Mouse (Mus musculus) MEL (cell line): ENCODE measurements around the gene H2al1m. TPM values are rescaled to one million over a fixed set of nuclear protein-coding genes. Genes with fewer than 3 reads are reported as not detected.

Source experiments
- DNase-seq: peaks from one replicate; pipeline ENCODE4 v3.0.0; 2011; ENCODE audit warnings: low read depth, low spot score
- H3K27ac ChIP-seq: 2 replicates; pipeline ENCODE4 v1.5.1; 2012; ENCODE audit warnings: low read depth, mild to moderate bottlenecking, control low read depth, low read length, moderate library complexity; ENCODE audit not compliant: control insufficient read depth
- H3K27me3 ChIP-seq, 2 experiments: fragments of 150-350 bp in 1 of 2; sonication (generic) in 1 of 2; 2 replicates each; pipeline ENCODE4 v1.6.1; 2012; ENCODE audit warnings: low read length in 2 of 2, mild to moderate bottlenecking in 2 of 2, improper control_type of control experiment in 1 of 2, moderate library complexity in 1 of 2; ENCODE audit not compliant: insufficient read depth in 2 of 2, control insufficient read depth in 1 of 2
- H3K36me3 ChIP-seq, 2 experiments: 2 replicates each; pipeline ENCODE4 v1.6.1; 2012 to 2014; ENCODE audit warnings: low read length in 2 of 2, improper control_type of control experiment in 1 of 2, inconsistent platforms in 1 of 2, mild to moderate bottlenecking in 1 of 2; ENCODE audit not compliant: insufficient read depth in 2 of 2, control insufficient read depth in 1 of 2
- H3K4me1 ChIP-seq, 2 experiments: fragments of 150-350 bp in 1 of 2; sonication (generic) in 1 of 2; 2 replicates each; pipeline ENCODE4 v1.6.1; 2012; ENCODE audit warnings: low read length in 2 of 2, improper control_type of control experiment in 1 of 2, mild to moderate bottlenecking in 1 of 2; ENCODE audit not compliant: insufficient read depth in 2 of 2, control insufficient read depth in 1 of 2
- H3K4me3 ChIP-seq, 2 experiments: fragments of 150-350 bp in 1 of 2; sonication (generic) in 1 of 2; 2 replicates each; pipeline ENCODE4 v1.5.1; 2012; ENCODE audit warnings: low read depth in 2 of 2, low read length in 2 of 2, mild to moderate bottlenecking in 2 of 2, moderate library complexity in 2 of 2, control low read depth in 1 of 2, improper control_type of control experiment in 1 of 2; ENCODE audit not compliant: control insufficient read depth in 1 of 2, insufficient read depth in 1 of 2
- H3K79me2 ChIP-seq: 2 replicates; pipeline ENCODE4 v1.6.1; 2012; ENCODE audit warnings: mild to moderate bottlenecking, low read length, moderate library complexity; ENCODE audit not compliant: control insufficient read depth, poor library complexity, insufficient read depth
- H3K9ac ChIP-seq: 2 replicates; pipeline ENCODE4 v1.6.1; 2012; ENCODE audit warnings: low read depth, mild to moderate bottlenecking, control low read depth, low read length, moderate library complexity; ENCODE audit not compliant: control insufficient read depth, poor library complexity, severe bottlenecking
- H3K9me3 ChIP-seq: fragments of 150-350 bp; sonication (generic); replicated peaks from 2 replicates; pipeline ENCODE4 v1.6.1; 2012; ENCODE audit warnings: mild to moderate bottlenecking, low read length, improper control_type of control experiment, moderate library complexity; ENCODE audit not compliant: insufficient read depth
- CHD1 ChIP-seq: IDR thresholded peaks from 2 replicates; pipeline ENCODE4 v1.6.1; 2012; ENCODE audit warnings: low read depth, mild to moderate bottlenecking, inconsistent platforms, low read length, improper control_type of control experiment
- ELF1 ChIP-seq: IDR thresholded peaks from 2 replicates; pipeline ENCODE4 v1.6.1; 2014; ENCODE audit warnings: low read depth, mild to moderate bottlenecking, inconsistent platforms, low read length, improper control_type of control experiment, moderate library complexity
- EP300 ChIP-seq, 2 experiments: IDR thresholded peaks; 2 replicates each; pipeline ENCODE4 v1.6.1; 2011; ENCODE audit warnings: improper control_type of control experiment in 2 of 2, low read length in 2 of 2, low read depth in 1 of 2, mild to moderate bottlenecking in 1 of 2
- GABPA ChIP-seq: IDR thresholded peaks from 2 replicates; pipeline ENCODE4 v1.6.1; 2012; ENCODE audit warnings: low read depth, mild to moderate bottlenecking, inconsistent platforms, low read length, improper control_type of control experiment, moderate library complexity
- GATA1 ChIP-seq: IDR thresholded peaks from 2 replicates; pipeline ENCODE4 v1.6.1; 2011; ENCODE audit warnings: low read depth, low read length, improper control_type of control experiment
- HCFC1 ChIP-seq: IDR thresholded peaks from 2 replicates; pipeline ENCODE4 v1.6.1; 2012; ENCODE audit warnings: low read depth, mild to moderate bottlenecking, inconsistent platforms, low read length, improper control_type of control experiment, moderate library complexity
- JUND ChIP-seq: IDR thresholded peaks from 2 replicates; pipeline ENCODE4 v1.6.1; 2011; ENCODE audit warnings: low read depth, mild to moderate bottlenecking, improper control_type of control experiment, low read length
- KAT2A ChIP-seq: conservative IDR thresholded peaks from 2 replicates; pipeline ENCODE4 v1.6.1; 2012; ENCODE audit warnings: low read depth, low read length, improper control_type of control experiment, inconsistent platforms
- MAFK ChIP-seq: IDR thresholded peaks from 2 replicates; pipeline ENCODE4 v1.6.1; 2011; ENCODE audit warnings: low read depth, mild to moderate bottlenecking, low read length, improper control_type of control experiment, borderline replicate concordance
- MAX ChIP-seq: IDR thresholded peaks from 2 replicates; pipeline ENCODE4 v1.6.1; 2011; ENCODE audit warnings: low read length, improper control_type of control experiment
- MAZ ChIP-seq: IDR thresholded peaks from 2 replicates; pipeline ENCODE4 v1.6.1; 2012; ENCODE audit warnings: low read depth, mild to moderate bottlenecking, inconsistent platforms, low read length, improper control_type of control experiment
- MXI1 ChIP-seq: IDR thresholded peaks from 2 replicates; pipeline ENCODE4 v1.6.1; 2011; ENCODE audit warnings: mild to moderate bottlenecking, low read depth, low read length, improper control_type of control experiment
- MYB ChIP-seq: IDR thresholded peaks from 2 replicates; pipeline ENCODE4 v1.6.1; 2011; ENCODE audit warnings: mild to moderate bottlenecking, low read depth, low read length, improper control_type of control experiment
- POLR2AphosphoS2 ChIP-seq: IDR thresholded peaks from 2 replicates; pipeline ENCODE4 v1.6.1; 2011; ENCODE audit warnings: low read length, improper control_type of control experiment
- RAD21 ChIP-seq: IDR thresholded peaks from 2 replicates; pipeline ENCODE4 v1.6.1; 2011; ENCODE audit warnings: mild to moderate bottlenecking, low read depth, low read length, improper control_type of control experiment
- RCOR1 ChIP-seq: IDR thresholded peaks from 2 replicates; pipeline ENCODE4 v1.6.1; 2012; ENCODE audit warnings: low read depth, mild to moderate bottlenecking, inconsistent platforms, low read length, improper control_type of control experiment
- TBP ChIP-seq: IDR thresholded peaks from 2 replicates; pipeline ENCODE4 v1.8.0; 2011; ENCODE audit warnings: low read depth, low read length, improper control_type of control experiment
- TCF12 ChIP-seq: IDR thresholded peaks from 2 replicates; pipeline ENCODE4 v1.6.1; 2014; ENCODE audit warnings: low read depth, mild to moderate bottlenecking, inconsistent platforms, low read length, improper control_type of control experiment, moderate library complexity
- ZC3H11A ChIP-seq: IDR thresholded peaks from 2 replicates; pipeline ENCODE4 v1.6.1; 2012; ENCODE audit warnings: low read depth, mild to moderate bottlenecking, inconsistent platforms, low read length, improper control_type of control experiment
- ZKSCAN1 ChIP-seq: IDR thresholded peaks from 2 replicates; pipeline ENCODE4 v1.6.1; 2012; ENCODE audit warnings: low read depth, mild to moderate bottlenecking, inconsistent platforms, low read length, improper control_type of control experiment, moderate library complexity
- ZNF384 ChIP-seq: IDR thresholded peaks from 2 replicates; pipeline ENCODE4 v1.6.1; 2012; ENCODE audit warnings: low read depth, mild to moderate bottlenecking, inconsistent platforms, low read length, improper control_type of control experiment
- polyA plus RNA-seq, 2 experiments: library from polyadenylated mRNA; stranded (reverse) in 1 of 2; unstranded in 1 of 2; fragments of >175 nt in 1 of 2; fragments of >200 nt in 1 of 2; gene quantifications; 2 replicates each; pipeline versions ENCODE4 v1.2.1 to v1.2.4; 2012; ENCODE audit warnings: low replicate concordance in 2 of 2, low read depth in 1 of 2; ENCODE audit not compliant: insufficient read length in 2 of 2, insufficient read depth in 1 of 2, missing spikeins in 1 of 2
- total RNA-seq: library from RNA; depleted of rRNA; stranded (reverse); fragments of 300-350 nt; gene quantifications from 2 replicates; pipeline ENCODE4 v1.2.3, GENCODE M21; 2012

Gene H2al1m
- total and polyA plus RNA-seq, 3 experiments, result 0.85 to 3.5 TPM; not detected in 1

DNA sequence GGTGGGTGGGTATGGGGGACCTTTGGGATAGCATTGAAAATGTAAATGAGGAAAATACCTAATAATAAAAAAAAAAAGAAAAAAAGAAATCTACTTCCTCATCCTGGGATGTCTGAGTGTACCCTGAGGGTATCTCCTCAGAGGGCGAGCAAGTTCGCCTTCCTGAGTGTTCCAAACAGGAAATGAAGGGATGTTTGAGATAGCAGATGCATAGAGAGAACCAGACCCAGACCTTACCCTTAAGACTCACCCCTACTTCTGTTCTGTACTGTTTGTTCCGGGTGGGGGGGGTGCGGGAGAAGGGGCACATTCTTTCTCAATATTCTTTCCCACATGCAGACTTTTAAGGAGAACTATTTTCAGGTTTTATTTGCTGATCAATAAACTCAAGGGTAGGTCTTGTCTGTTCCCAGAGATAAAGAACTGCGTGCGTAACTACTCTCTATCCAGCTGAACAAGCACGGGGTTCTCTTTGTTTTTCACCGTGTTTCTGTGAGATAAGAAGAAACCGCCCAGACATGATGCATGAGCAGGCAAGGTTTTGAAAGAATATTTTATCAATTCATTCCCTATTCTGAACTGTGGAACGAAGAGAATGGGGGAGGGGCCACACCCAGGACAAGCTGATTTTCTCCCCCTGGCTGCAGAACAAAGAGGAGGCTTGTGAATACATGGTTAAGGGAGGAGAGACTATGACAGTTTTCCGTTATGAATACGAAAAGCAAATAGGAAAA lies 38.8 kb upstream of the H2al1m start (continued):
- TF ChIP-seq ZKSCAN1 (no peak), MAX (peak; percentile 66), TBP (no peak), GATA1 (peak; percentile 98), MYB (peak; percentile 85)

DNA sequence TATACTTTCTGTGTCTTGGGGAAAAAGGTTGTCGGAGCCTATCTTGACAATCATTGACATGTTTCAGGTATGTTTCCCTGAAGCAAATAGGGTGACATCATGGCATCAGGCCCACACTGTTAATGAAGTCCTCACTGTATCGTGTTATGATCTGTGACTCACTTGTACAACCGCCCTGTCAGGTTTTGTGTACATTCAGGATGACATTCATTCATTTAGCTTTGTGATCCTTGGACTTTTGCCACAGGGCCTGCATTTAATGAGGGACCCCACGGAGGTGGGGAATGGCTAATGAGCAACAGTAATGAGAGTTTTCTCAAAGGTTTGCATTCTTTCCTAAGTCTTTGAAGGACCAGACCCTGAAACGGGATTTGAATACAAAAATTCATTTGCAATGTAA lies 34.7 kb upstream of the H2al1m start:
- peaks cover 0 to 35% of the 10 kb centered on the region in 2 experiments; a peak in 2 of 4 replicates for H3K36me3 ChIP-seq
- no peak overlapping the region for H3K9ac ChIP-seq
- no peak overlapping the region for H3K4me3 ChIP-seq
- no peaks in the 10 kb centered on the region for H3K79me2 ChIP-seq
- H3K4me1 ChIP-seq, result peaks cover 13 to 27% of the 10 kb centered on the region in 2 experiments
- no peak for DNase-seq
- no peaks in the 10 kb centered on the region for H3K27me3 ChIP-seq
- TF ChIP-seq TBP (no peak), JUND (no peak), EP300 (IDR thresholded peaks at IDR 0.05; ENCODE audit: low read depth in 1 of 2, low read length in 2 of 2) (no peak), MAX (no peak), CHD1 (no peak), GABPA (no peak), TCF12 (no peak), RAD21 (no peak), MAZ (no peak), ZC3H11A (no peak), MYB (no peak), MXI1 (no peak), HCFC1 (no peak), ZNF384 (no peak), KAT2A (no peak), RCOR1 (no peak), ELF1 (no peak)
- H3K9me3 ChIP-seq, result no peaks in the 10 kb centered on the region
- no peak overlapping the region for H3K27ac ChIP-seq

DNA sequence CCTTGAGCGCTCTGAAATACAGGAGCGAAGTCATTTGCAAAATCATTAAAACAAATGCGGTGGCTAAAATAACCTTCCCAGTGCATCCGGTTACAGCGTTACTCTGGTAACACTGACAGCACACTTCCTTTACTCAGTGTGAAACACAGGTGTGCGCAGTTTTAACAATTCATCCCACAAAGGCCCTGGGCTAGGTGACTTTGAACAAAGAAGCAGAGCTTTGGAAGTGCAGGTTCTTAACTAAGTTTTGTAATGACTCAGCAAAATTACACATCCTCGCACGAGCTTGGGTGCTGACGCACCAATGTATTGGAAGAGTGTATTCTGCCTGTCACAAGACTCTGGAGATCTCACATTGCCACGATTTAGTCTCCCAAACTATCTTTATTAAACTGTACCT lies 29.6 kb upstream of the H2al1m start:
- Histone ChIP-seq H3K36me3 (peaks cover 0 to 32% of the 10 kb centered on the region in 2 experiments; a peak in 2 of 4 replicates), H3K4me3 (no peak overlapping the region), H3K27ac (no peak overlapping the region), H3K9ac (no peak overlapping the region), H3K4me1 (peaks cover 12 to 24% of the 10 kb centered on the region in 2 experiments), H3K79me2 (no peaks in the 10 kb centered on the region), H3K27me3 (no peaks in the 10 kb centered on the region), H3K9me3 (no peaks in the 10 kb centered on the region)
- peak; percentile 70; the same call in 1 of the 2 replicates for TF ChIP-seq MAFK
- no peak for TF ChIP-seq POLR2AphosphoS2
- DNase-seq, result no peak
